Mouse (Mus musculus) gastrocnemius, adult 8-10 months (tissue): ENCODE results near the gene Gipc1. TPM values are rescaled to one million over a fixed set of nuclear protein-coding genes. Genes with fewer than 3 reads are reported as not detected.

Source experiments
- DNase-seq, 2 experiments: peaks; one replicate each; pipeline ENCODE4 v3.0.0; 2022; ENCODE audit warnings: low spot score in 2 of 2
- total RNA-seq, 4 experiments: library from RNA; stranded (reverse); gene quantifications; 2 replicates each; pipeline ENCODE4 v1.2.4; 2022

Gipc1 gene
- total RNA-seq, 4 experiments from 2014 or later: 14.5 to 18.1 (median 17.6) TPM

DNA sequence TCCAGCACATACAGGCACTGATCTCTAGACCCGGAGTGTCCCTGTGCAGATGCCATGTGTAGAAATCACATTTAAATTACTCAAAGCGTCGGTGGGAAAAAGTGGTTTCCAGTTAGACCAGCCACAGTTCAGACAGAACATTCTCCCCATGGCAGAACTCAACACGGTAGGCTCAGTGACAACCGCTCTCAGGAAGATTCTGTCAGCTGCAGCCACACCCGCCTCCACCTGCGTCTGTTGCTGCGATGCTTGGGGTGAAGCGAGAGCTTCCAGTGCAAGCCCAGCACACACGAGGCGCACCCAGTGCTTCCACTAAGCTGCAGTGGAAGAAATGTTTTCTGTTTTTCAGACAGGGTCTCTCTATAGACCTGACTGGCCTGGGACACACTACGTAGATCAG is 27.4 kb downstream of the Gipc1 start:
- DNase-seq: no peak

- no peak for DNase-seq
Observed at GRCm38 (mm10) chr8:83680603-83681002, 28.1 kb downstream of the Gipc1 start.

- no peak for DNase-seq
Observed at GRCm38 (mm10) chr8:83681099-83681498, 28.6 kb downstream of the Gipc1 start.

GRCm38 (mm10) chr8:83684517-83684916 is 32.0 kb downstream of the Gipc1 start:
- no peak for DNase-seq

GRCm38 (mm10) chr8:83689264-83689663 is 36.8 kb downstream of the Gipc1 start:
- no peak for DNase-seq

GRCm38 (mm10) chr8:83693609-83694236 is 41.2 kb downstream of the Gipc1 start:
- no peak for DNase-seq

- no peak for DNase-seq
Observed at GRCm38 (mm10) chr8:83694369-83695160, 42.1 kb downstream of the Gipc1 start.

GRCm38 (mm10) chr8:83695351-83696106 is 43.1 kb downstream of the Gipc1 start:
- no peak for DNase-seq

GRCm38 (mm10) chr8:83697374-83698220 is 45.1 kb downstream of the Gipc1 start:
- peak; percentile 24 to 36 for DNase-seq

DNA sequence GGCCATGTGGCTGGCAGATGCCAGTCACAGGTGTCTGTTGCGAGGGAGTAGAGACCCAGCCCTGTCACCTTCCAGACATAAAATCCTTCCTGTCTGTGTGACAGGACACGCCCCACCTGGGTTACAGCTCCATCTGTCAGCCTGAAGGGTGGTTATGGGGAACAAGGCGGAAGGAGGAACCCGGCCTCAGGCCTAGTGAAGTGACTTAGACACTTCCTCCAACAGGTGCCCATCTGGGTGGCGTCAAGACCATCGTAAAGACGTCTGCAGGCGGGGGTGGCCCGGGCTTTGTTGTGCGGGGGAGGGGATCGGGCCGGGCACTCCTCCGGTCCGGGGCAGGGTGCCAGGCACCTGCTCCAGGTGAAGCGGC is 45.8 kb downstream of the Gipc1 start:
- no peak for DNase-seq

- DNase-seq: peak; percentile 62 to 65
Observed at GRCm38 (mm10) chr8:83698661-83699453, 46.4 kb downstream of the Gipc1 start, which contains the start of gene Pkn1. TSS of gene Pkn1 (minus strand) at chr8:83699179.

DNA sequence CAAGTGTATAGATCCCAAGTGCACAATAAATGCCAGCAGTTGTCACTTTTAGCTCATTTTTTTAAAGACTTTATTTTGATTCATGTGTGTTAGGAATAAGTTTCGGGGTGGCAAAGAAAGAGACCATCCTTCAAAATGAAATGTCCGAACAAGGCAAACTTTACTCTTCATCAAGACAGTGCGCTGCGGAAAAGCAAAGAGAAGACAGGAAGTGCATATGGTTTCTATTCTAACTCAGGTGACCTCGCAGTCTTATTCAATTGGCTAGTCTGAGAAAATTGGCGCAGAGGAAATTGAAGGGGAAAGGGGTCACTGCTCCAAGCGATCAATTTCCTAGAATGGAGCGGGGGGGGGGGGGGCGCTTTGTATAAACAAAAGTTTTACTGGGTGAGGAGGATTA is 47.1 kb downstream of the Gipc1 start:
- DNase-seq: no peak

GRCm38 (mm10) chr8:83700423-83701085 is 48.1 kb downstream of the Gipc1 start:
- DNase-seq: no peak

GRCm38 (mm10) chr8:83703426-83703825 is 50.9 kb downstream of the Gipc1 start:
- DNase-seq: no peak

DNA sequence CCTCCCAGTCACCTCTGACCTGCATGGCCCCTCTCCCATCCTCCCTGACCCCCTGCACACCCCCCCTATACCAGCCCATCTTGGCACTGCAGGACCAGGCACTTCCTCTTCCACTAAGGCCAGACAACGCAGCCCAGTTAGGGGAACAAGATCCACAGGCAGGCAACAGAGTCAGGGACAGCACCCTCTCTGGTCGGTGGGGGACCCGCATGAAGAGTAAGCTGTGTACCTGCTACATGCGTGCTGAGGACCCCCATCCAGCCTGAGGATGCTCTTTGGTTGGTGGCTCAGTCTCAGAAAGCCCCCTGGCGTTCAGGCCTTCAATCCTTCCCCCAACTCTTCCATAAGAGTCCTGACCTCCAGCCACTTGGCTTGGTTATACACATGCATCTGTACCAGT is 53.9 kb downstream of the Gipc1 start:
- no peak for DNase-seq

DNA sequence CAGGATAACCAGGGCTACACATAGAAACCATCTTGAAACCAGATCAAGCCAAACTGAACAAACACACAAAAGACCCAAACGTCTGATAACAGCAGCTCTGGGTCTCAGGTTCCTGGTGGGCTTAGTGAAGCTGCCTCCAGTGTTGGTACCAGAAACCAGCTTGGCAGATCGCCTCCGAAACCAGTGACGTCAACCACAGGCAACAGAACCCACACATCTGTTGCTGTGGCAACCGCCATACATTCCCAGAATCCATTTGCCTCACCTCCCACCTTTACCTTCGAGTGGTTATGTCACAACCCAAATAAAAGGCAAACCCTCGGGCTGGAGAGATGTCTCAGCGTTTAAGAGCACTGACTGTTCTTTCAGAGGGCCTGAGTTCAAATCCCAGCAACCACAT is 55.1 kb downstream of the Gipc1 start:
- DNase-seq: no peak
